Mouse (Mus musculus) activated CD4-positive, CD25-positive, alpha-beta regulatory T cell, adult 4 months (primary cell): ENCODE data around the gene Olfml3. TPM values are rescaled to one million over a fixed set of nuclear protein-coding genes. Genes with fewer than 3 reads are reported as not detected.

ENCODE experiments used
- ATAC-seq: one replicate; pipeline ENCODE4 v1.8.0; 2017
- polyA plus RNA-seq, 2 experiments: library from polyadenylated mRNA; unstranded; fragments of 100-300 nt; shearing (Covaris generic); gene quantifications; one replicate each; pipeline ENCODE4 v1.2.1; 2017

The Olfml3 gene
- polyA plus RNA-seq: under 1 TPM; 0.11 to 0.82 TPM

- peak; percentile 52 for ATAC-seq
Measured at GRCm38 (mm10) chr3:103737778-103738571, at the start of gene Olfml3. Gene Olfml3 (minus strand): TSS chr3:103738001.

GRCm38 (mm10) chr3:103787225-103787624 lies 49.4 kb upstream of the Olfml3 start:
- ATAC-seq: no peak

- no peak for ATAC-seq
Measured at GRCm38 (mm10) chr3:103782844-103783609, 45.2 kb upstream of the Olfml3 start.

GRCm38 (mm10) chr3:103780777-103781176 lies 43.0 kb upstream of the Olfml3 start:
- ATAC-seq: peak; percentile 67

GRCm38 (mm10) chr3:103780271-103780670 lies 42.5 kb upstream of the Olfml3 start:
- peak; percentile 9 for ATAC-seq

GRCm38 (mm10) chr3:103779183-103779582 lies 41.4 kb upstream of the Olfml3 start:
- no peak for ATAC-seq

GRCm38 (mm10) chr3:103778660-103779059 lies 40.9 kb upstream of the Olfml3 start:
- no peak for ATAC-seq

GRCm38 (mm10) chr3:103777940-103778339 lies 40.1 kb upstream of the Olfml3 start:
- ATAC-seq: no peak

- ATAC-seq: no peak
Measured at GRCm38 (mm10) chr3:103774009-103774408, 36.2 kb upstream of the Olfml3 start.

- no peak for ATAC-seq
Measured at GRCm38 (mm10) chr3:103773508-103773907, 35.7 kb upstream of the Olfml3 start.

GRCm38 (mm10) chr3:103772846-103773245 lies 35.0 kb upstream of the Olfml3 start:
- ATAC-seq: peak; percentile 79

- no peak for ATAC-seq
Measured at GRCm38 (mm10) chr3:103771531-103772130, 33.8 kb upstream of the Olfml3 start.

- no peak for ATAC-seq
Measured at GRCm38 (mm10) chr3:103766789-103767188, 29.0 kb upstream of the Olfml3 start.

GRCm38 (mm10) chr3:103759261-103759970 lies 21.6 kb upstream of the Olfml3 start:
- no peak for ATAC-seq

GRCm38 (mm10) chr3:103758456-103758855 lies 20.7 kb upstream of the Olfml3 start:
- no peak for ATAC-seq

GRCm38 (mm10) chr3:103756920-103757319 lies 19.1 kb upstream of the Olfml3 start:
- no peak for ATAC-seq

GRCm38 (mm10) chr3:103755351-103755750 lies 17.6 kb upstream of the Olfml3 start:
- ATAC-seq: no peak

- ATAC-seq: no peak
Measured at GRCm38 (mm10) chr3:103751558-103751957, 13.8 kb upstream of the Olfml3 start.

- ATAC-seq: no peak
Measured at GRCm38 (mm10) chr3:103746711-103747110, 8.9 kb upstream of the Olfml3 start.

- ATAC-seq: no peak
Measured at GRCm38 (mm10) chr3:103745001-103745770, 7.4 kb upstream of the Olfml3 start.

GRCm38 (mm10) chr3:103743208-103743607 lies 5.4 kb upstream of the Olfml3 start:
- no peak for ATAC-seq

- no peak for ATAC-seq
Measured at GRCm38 (mm10) chr3:103740342-103740741, 2.5 kb upstream of the Olfml3 start.
